Mouse (Mus musculus) myocyte (in vitro differentiated cells): ENCODE results near the gene Sfxn2. TPM values are rescaled to one million over a fixed set of nuclear protein-coding genes. Genes with fewer than 3 reads are reported as not detected.
A peak's percentile ranks its signal among the peaks of the same experiment; 100 is the strongest.

Source experiments
- H3K27me3 ChIP-seq: one replicate; pipeline ENCODE4 v1.6.1; 2011; ENCODE audit not compliant: control insufficient read depth, insufficient read depth, insufficient read length
- H3K36me3 ChIP-seq: one replicate; pipeline ENCODE4 v1.6.1; 2011; ENCODE audit not compliant: control insufficient read depth, insufficient read depth
- H3K4me2 ChIP-seq: one replicate; pipeline ENCODE4 v1.6.1; 2011; ENCODE audit warnings: low read depth, control low read depth
- H3K4me3 ChIP-seq: one replicate; pipeline ENCODE4 v1.5.1; 2011; ENCODE audit warnings: mild to moderate bottlenecking, control low read depth, moderate library complexity
- H3K79me2 ChIP-seq: one replicate; pipeline ENCODE4 v1.6.1; 2011; ENCODE audit not compliant: control insufficient read depth, insufficient read depth
- H3ac ChIP-seq: one replicate; pipeline ENCODE4 v1.6.1; 2011; ENCODE audit not compliant: control insufficient read depth, insufficient read length
- CEBPB ChIP-seq: IDR thresholded peaks from 2 replicates; pipeline ENCODE4 v1.6.1; 2011; ENCODE audit warnings: mild to moderate bottlenecking, moderate library complexity; ENCODE audit not compliant: poor library complexity, insufficient read depth, severe bottlenecking
- E2F4 ChIP-seq: IDR thresholded peaks from one replicate; pipeline ENCODE4 v1.6.1; 2011; ENCODE audit warnings: mild to moderate bottlenecking, control low read depth, moderate library complexity; ENCODE audit not compliant: insufficient read depth
- MAX ChIP-seq: IDR thresholded peaks from one replicate; pipeline ENCODE4 v1.6.1; 2011; ENCODE audit warnings: low read depth, mild to moderate bottlenecking, control low read depth
- MYOD1 ChIP-seq, 3 experiments: IDR thresholded peaks; one replicate each; pipeline ENCODE4 v1.6.1; 2011; ENCODE audit warnings: control low read depth in 2 of 3, low read depth in 2 of 3, mild to moderate bottlenecking in 2 of 3, moderate library complexity in 1 of 3; ENCODE audit not compliant: insufficient read length in 2 of 3, control insufficient read depth in 1 of 3
- MYOG ChIP-seq, 3 experiments: IDR thresholded peaks; one replicate each; pipeline ENCODE4 v1.6.1; 2011; ENCODE audit warnings: control low read depth in 2 of 3, low read depth in 2 of 3, mild to moderate bottlenecking in 2 of 3; ENCODE audit not compliant: insufficient read length in 2 of 3, control insufficient read depth in 1 of 3, insufficient read depth in 1 of 3
- POLR2A ChIP-seq: IDR thresholded peaks from one replicate; pipeline ENCODE4 v1.6.1; 2011; ENCODE audit warnings: low read depth, mild to moderate bottlenecking, control low read depth, moderate library complexity; ENCODE audit not compliant: insufficient read length
- POLR2AphosphoS2 ChIP-seq: IDR thresholded peaks from one replicate; pipeline ENCODE4 v1.6.1; 2011; ENCODE audit warnings: low read depth, control low read depth; ENCODE audit not compliant: insufficient read length
- REST ChIP-seq: IDR thresholded peaks from one replicate; pipeline ENCODE4 v1.6.1; 2011; ENCODE audit warnings: mild to moderate bottlenecking, control low read depth, moderate library complexity; ENCODE audit not compliant: insufficient read depth, insufficient read length
- SRF ChIP-seq: IDR thresholded peaks from one replicate; pipeline ENCODE4 v1.6.1; 2011; ENCODE audit warnings: low read depth; ENCODE audit not compliant: control insufficient read depth, insufficient read length
- TCF12 ChIP-seq: IDR thresholded peaks from one replicate; pipeline ENCODE4 v1.6.1; 2011; ENCODE audit warnings: mild to moderate bottlenecking, control low read depth; ENCODE audit not compliant: poor library complexity, insufficient read depth, severe bottlenecking
- TCF3 ChIP-seq: IDR thresholded peaks from one replicate; pipeline ENCODE4 v1.6.1; 2011; ENCODE audit warnings: low read depth, control low read depth; ENCODE audit not compliant: insufficient read length
- USF1 ChIP-seq: IDR thresholded peaks from one replicate; pipeline ENCODE4 v1.6.1; 2011; ENCODE audit warnings: low read depth, mild to moderate bottlenecking, control low read depth, moderate library complexity
- polyA plus RNA-seq: library from polyadenylated mRNA; unstranded; fragments of >200 nt; fragmentation: generic; extraction: Trizol; gene quantifications from one replicate; pipeline ENCODE4 v1.2.1, GENCODE M21; 2012; ENCODE audit warnings: missing spikeins

Gene Sfxn2
- polyA plus RNA-seq, 1 experiment: 0.62 TPM

GRCm38 (mm10) chr19:46530449-46530990, 42.6 kb upstream of the Sfxn2 start:
- Histone ChIP-seq H3ac (no peak overlapping the region), H3K27me3 (no peaks in the 10 kb centered on the region), H3K4me3 (no peak overlapping the region), H3K79me2 (no peaks in the 10 kb centered on the region), H3K4me2 (peak overlapping the region; percentile 86), H3K36me3 (no peaks in the 10 kb centered on the region)
- TF ChIP-seq MYOD1 (IDR thresholded peaks at IDR 0.05; ENCODE audit: control insufficient read depth in 1 of 3, insufficient read length in 2 of 3, low read depth in 2 of 3) (no peak), TCF12 (no peak), E2F4 (no peak), POLR2A (no peak), REST (no peak), MYOG (IDR thresholded peaks at IDR 0.05; ENCODE audit: control insufficient read depth in 1 of 3, insufficient read depth in 1 of 3, insufficient read length in 2 of 3, low read depth in 2 of 3) (no peak), CEBPB (no peak), MAX (no peak), TCF3 (no peak)

- peak overlapping the region; percentile 75 for H3K4me2 ChIP-seq
- H3K4me3 ChIP-seq: no peak overlapping the region
Measured at GRCm38 (mm10) chr19:46531071-46532030, 41.8 kb upstream of the Sfxn2 start.

GRCm38 (mm10) chr19:46532031-46532688, 41.0 kb upstream of the Sfxn2 start:
- Histone ChIP-seq H3K79me2 (no peaks in the 10 kb centered on the region), H3K4me3 (no peak overlapping the region), H3K4me2 (no peak overlapping the region), H3ac (no peak overlapping the region), H3K27me3 (no peaks in the 10 kb centered on the region), H3K36me3 (no peaks in the 10 kb centered on the region)
- TF ChIP-seq MYOG (IDR thresholded peaks at IDR 0.05; ENCODE audit: control insufficient read depth in 1 of 3, insufficient read depth in 1 of 3, insufficient read length in 2 of 3, low read depth in 2 of 3) (no peak), REST (no peak), CEBPB (no peak), POLR2AphosphoS2 (no peak), TCF12 (no peak), MYOD1 (IDR thresholded peaks at IDR 0.05; ENCODE audit: control insufficient read depth in 1 of 3, insufficient read length in 2 of 3, low read depth in 2 of 3) (no peak), TCF3 (no peak), E2F4 (no peak), USF1 (no peak), MAX (no peak), SRF (no peak), POLR2A (no peak)

More at GRCm38 (mm10) chr19:46531071-46532030, 41.8 kb upstream of the Sfxn2 start:
- TF ChIP-seq MYOG (IDR thresholded peaks at IDR 0.05; ENCODE audit: control insufficient read depth in 1 of 3, insufficient read depth in 1 of 3, insufficient read length in 2 of 3, low read depth in 2 of 3): peak in 1 of 3 experiments; percentile 50
- TF ChIP-seq MYOD1 (IDR thresholded peaks at IDR 0.05; ENCODE audit: control insufficient read depth in 1 of 3, insufficient read length in 2 of 3, low read depth in 2 of 3): peak in 1 of 3 experiments; percentile 32
- TF ChIP-seq USF1: no peak
- TF ChIP-seq TCF12: no peak
- TF ChIP-seq REST: no peak
- Histone ChIP-seq H3K27me3 (no peaks in the 10 kb centered on the region), H3K36me3 (no peaks in the 10 kb centered on the region), H3ac (no peak overlapping the region), H3K79me2 (no peaks in the 10 kb centered on the region)

- Histone ChIP-seq H3K79me2 (no peaks in the 10 kb centered on the region), H3ac (no peak overlapping the region), H3K36me3 (no peaks in the 10 kb centered on the region), H3K4me3 (no peak overlapping the region), H3K27me3 (no peaks in the 10 kb centered on the region), H3K4me2 (no peak overlapping the region)
- TF ChIP-seq REST (no peak), MYOG (IDR thresholded peaks at IDR 0.05; ENCODE audit: control insufficient read depth in 1 of 3, insufficient read depth in 1 of 3, insufficient read length in 2 of 3, low read depth in 2 of 3) (no peak), E2F4 (no peak), MAX (no peak), POLR2AphosphoS2 (no peak)
Measured at GRCm38 (mm10) chr19:46533066-46533465, 40.1 kb upstream of the Sfxn2 start.
